Mouse (Mus musculus): ENCODE results near the gene Srebf1. TPM values are rescaled to one million over a fixed set of nuclear protein-coding genes. Genes with fewer than 3 reads are reported as not detected.
A peak's percentile ranks its signal among the peaks of the same experiment; 100 is the strongest.

The Srebf1 gene
- total RNA-seq (2021) = 10 to 100 TPM; 28.9 to 39.5 TPM

DNA sequence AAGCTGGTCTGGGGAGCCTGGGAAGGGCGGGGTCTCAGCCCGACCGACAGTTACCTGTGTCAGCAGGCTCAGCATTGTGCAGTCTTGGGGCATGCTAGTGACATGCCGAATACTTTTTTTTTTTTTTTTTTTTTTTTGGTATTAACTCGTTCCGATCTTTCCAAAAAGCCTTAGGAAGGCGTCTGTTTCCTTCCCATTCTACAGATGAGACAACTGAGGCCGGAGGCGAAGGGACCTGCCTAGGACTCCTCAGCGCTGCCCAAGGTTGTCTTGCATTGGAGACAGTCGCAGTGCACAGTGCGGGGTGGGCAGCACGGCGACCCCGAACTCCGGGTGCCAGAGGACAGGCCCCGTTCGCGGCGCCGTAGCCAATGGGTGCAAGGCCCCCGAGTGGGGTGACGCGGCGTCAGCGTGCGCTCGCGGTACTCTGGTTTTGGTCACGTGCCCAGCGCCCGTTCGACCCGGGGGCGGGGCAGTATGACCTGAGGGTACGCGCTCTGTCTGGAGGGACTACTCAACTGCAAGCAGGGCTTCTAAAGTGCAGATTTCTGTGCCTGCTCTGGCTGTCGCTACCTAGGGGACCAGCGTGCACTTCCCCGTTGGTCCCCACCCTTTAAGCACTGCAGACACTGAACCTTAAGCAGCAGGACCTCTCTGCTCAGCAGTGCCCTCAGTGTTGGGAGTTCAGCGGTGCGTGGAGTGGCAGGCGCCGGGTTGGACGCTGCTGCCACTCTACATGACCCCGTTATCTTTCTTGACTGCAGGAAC lies at the start of gene Srebf1:
Srebf1 (minus strand) TSS at position 113 of the 768 bp plus-strand sequence.
- intact Hi-C loops (cut with DNase I) = no loop called here
- DNase-seq = peak; percentile 78 to 83

DNA sequence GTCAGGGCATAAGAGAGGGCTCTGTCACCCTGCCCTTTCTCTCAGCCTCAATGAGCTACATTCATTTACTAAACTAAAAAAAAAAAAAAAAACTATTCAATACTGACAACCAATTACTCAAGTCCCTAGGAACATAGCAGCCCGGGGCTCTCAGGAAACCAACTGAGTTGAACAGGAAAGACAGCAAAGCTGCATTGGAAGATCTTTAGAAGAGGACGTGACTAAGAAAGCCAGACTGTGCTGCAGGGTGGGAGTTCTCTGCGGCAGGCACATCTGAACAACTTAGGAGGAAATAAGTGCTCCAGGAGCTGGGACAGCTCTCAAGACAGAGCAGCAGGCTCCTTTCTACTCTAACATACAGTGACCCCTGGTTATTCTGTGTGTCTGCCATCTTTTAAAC lies 46.2 kb upstream of the Srebf1 start:
- DNase-seq = no peak
- intact Hi-C loops (cut with DNase I) = no loop called here

DNA sequence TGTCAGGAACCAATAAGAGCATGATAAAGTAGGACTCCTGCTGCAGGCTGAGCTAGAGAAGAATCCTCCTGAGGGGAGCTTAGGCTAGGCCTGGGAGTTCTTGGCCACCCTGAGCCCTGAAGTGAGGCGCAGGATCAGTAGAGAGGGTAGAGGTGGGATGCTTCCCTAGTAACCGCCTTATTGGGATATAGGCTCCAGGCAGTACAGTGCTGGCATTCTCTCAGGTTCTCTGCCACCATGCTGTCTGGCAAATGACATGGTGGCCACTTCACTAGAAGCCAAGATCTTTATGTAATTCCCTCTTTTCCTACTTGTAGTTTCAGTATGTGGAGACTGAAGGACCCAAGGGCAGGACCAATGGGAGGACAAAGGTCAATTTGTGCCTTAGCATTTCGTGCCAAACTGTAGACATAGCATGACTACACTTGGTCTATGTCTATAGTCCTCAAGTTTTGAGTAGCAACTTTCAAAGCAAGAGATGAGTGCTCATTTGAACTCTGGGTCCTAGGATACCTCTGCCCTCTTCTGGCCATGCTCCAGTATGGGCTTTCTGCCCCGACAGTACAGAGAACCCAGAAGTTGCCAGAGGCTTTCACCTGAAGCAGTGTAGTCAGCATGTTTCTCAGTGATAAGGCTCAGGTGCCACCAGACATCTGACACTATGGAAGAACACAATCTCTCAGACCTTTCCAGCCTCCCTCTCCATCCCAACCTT lies 43.0 kb upstream of the Srebf1 start:
- DNase-seq = no peak
- intact Hi-C loops (cut with DNase I) = no loop called here

DNA sequence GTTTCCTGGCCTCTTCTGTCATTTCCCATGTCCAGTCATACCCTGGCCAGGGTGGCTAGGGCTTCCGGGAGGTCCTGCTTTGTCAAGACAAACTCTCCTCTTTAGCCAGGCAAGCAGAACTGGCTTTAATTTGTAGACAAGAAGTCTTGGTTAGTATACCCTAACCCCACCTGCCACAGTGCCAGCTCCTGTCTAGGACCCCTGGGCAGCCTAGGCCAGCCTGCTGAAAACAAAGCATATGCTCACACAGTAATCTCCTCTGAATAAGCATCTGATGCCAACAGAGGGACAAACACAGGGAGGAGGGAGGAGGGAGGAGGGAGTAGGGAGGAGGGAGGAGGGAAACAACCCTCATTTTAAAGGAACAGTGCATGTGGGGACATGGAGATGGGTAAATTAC lies 42.3 kb upstream of the Srebf1 start:
- DNase-seq = no peak
- intact Hi-C loops (cut with DNase I) = no loop called here

DNA sequence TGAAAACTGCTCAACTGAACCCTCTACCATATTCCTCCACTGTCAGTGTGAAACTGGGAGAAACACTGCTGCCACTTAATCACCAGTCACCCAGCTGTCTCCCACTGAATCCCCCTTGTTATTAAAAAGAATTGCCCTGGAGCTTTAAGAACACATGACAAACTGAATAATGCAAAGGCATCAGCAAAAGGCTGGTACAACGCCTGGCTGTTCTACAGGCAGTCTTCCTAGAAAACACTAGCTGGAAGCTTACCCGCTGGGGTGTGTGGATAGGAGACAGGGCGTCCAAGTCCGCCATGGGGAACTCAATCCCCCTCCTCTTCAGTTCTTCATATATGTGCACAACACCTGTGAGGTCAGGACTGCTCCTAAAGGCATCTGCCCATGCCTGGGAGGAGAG lies 40.0 kb upstream of the Srebf1 start:
- DNase-seq = no peak

DNA sequence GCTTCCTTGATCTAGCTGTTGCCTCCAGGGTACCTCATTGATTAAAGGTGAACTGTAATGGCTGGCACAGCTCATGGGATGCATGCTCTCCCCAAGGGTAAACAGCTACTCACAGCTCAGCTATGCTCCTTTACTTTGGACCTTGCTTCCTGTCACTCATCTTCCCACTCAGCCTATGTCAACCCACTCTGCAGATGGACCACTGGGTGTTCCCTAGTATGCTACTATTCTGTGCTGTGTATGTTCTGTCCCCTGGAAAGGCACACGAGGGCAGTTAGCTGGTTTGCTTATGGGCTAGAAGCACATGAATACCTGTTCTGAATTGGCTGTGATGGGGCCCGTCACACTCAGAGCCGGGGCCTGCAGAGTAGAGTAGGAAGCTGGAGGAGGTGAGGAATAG lies 38.4 kb upstream of the Srebf1 start:
- DNase-seq = no peak
- intact Hi-C loops (cut with DNase I) = no loop called here

More for the DNA sequence above, 40.0 kb upstream of the Srebf1 start:
- intact Hi-C loops (cut with DNase I) = no loop called here

DNA sequence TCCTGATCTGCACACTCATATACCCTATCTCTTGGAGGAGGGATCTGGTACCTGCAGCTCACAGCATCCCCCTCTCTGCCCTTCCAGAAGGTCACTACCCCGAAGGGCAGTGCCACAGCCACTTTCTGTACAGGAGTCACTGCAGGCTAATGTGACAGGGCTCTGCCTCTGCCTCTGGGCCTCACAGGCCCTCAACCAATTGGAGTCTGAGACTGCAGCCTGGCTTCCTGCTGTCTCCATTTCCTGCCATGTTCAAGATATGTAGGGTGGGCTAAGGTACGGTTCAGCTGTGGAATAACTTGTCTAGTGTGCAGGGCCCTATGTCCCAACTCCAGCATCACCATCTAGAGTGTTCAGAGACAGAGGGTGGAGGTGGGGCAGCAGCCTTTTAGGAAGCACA lies 35.3 kb upstream of the Srebf1 start:
- intact Hi-C loops (cut with DNase I) = no loop called here

DNA sequence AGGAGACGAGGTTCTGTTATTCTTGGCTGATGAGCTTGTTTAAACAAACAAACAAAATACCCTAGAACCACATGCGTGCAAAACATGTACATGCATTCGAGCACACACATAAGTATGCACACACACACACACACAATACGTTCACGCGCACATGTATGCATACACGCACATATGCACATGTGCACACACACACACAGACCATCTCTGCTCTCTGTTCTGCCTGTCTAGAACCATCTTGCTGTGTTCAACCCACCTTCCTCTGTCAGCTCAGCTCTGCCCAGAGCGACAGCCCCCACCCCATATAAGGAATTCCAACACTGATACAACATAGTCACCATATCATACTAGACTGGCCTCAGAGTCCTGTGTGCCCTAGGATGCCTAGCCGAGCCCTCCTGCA lies 34.3 kb upstream of the Srebf1 start:
- intact Hi-C loops (cut with DNase I) = no loop called here
- no peak for DNase-seq

More for the DNA sequence above, 35.3 kb upstream of the Srebf1 start:
- no peak for DNase-seq

DNA sequence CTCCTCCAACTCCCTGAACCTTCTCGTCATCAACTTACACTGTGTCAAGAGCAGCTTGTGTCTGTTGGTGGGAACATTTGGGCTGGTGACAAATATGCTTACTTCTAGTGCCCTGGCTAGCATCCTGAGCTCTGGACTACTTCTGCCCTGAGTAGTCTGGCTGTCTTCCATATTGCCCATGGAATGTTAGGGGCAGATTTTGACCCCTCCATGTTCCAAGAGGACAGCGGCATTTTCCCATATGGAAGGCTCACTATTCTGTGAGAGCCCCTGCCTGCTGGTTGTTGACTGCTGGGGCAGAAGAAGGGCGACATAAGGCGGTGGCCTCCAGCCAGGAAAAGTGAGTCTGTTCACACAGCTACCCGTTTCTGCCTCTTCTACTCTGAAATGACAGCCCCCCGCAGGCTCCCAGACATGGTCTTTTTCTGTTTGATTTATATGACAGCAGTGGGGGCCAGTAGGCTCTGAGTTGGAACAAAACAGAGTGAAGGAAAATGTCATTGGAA lies 33.8 kb upstream of the Srebf1 start:
- intact Hi-C loops (cut with DNase I) = no loop called here

DNA sequence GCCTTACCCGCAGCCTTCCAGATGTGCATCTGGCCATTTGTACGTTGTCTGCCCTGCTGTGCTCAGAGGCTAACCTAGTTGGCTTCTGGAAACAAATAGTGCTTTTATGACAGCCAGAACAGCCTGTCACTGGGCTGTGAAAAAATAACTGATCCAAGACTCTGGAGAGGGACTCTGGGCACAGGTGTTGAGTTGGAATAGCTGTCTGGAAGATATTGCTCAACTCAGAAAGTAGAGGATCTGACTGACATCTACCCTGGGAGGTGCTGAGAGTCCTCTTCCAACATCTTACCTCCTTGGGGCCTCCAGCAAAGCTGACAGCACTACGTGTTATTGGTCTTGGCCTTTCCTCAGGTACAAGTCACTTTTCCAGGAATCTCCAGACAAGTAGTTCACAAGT lies 33.3 kb upstream of the Srebf1 start:
- no peak for DNase-seq
- intact Hi-C loops (cut with DNase I) = no loop called here

More for the DNA sequence above, 33.8 kb upstream of the Srebf1 start:
- DNase-seq = peak; percentile 35 to 42

DNA sequence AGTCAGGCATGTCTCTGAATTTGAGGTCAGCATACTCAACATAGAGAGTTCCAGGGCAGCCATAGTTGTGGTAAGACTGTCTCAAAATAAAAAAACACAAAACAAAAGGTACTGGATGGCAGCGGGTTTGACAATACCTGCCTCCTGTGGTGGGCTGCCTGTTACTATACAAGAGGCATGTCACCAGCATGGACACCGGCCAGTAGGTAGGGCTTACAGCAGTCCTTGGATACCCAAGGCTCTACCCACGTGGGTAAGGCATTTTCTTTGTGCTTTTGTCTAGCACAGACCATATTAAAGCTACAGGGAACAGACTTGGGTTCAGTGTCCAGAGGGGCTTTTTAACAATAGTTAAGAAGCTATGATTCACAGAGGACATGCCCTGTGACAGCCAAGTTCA lies 32.8 kb upstream of the Srebf1 start:
- intact Hi-C loops (cut with DNase I) = no loop called here
- no peak for DNase-seq

DNA sequence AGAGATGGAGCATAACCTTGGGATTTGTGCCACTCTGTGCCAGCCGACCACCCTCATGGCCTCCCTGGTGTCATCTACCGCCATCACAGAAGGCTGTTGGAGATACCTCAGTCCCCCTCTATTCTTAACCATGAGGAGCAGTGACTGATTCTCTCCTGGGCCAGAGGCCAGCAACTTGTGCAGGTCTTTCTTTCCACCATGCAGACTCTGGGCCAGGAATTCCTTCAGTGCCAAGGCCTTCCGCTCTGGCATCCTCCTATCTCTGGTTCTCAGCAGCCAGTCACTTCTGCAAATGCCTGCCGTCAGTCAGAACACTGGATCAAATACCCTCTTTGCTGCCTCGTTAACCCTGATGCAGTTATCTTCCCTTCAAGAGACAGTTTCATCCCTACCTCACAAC lies 31.9 kb upstream of the Srebf1 start:
- no peak for DNase-seq
- intact Hi-C loops (cut with DNase I) = loop anchor here (5.0 kb wide), 2 partner anchors 83 to 98 kb away; partner anchors contain the start of genes Drc3 and Tom1l2

DNA sequence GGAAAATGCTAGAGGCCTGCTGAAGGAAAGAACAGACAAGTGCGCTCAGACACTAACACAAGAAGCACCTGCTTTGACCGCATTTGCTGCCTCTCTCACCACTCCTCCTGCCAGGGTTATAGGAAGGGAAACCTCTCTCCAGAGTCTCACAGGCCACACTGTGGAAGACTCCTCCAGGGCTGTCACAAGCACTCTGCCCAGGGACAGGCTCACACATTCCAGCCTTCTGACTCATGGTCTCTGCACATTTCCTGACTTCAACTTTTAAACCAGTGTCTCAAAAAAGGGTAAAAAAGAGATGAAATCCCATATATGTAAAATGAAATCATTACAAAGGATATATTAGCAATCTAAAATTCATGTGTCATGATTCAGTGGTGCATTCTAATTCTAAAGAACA lies 31.2 kb upstream of the Srebf1 start:
- DNase-seq = no peak
- intact Hi-C loops (cut with DNase I) = loop anchor here (5.0 kb wide), 2 partner anchors 84 to 99 kb away; partner anchors contain the start of genes Drc3 and Tom1l2

DNA sequence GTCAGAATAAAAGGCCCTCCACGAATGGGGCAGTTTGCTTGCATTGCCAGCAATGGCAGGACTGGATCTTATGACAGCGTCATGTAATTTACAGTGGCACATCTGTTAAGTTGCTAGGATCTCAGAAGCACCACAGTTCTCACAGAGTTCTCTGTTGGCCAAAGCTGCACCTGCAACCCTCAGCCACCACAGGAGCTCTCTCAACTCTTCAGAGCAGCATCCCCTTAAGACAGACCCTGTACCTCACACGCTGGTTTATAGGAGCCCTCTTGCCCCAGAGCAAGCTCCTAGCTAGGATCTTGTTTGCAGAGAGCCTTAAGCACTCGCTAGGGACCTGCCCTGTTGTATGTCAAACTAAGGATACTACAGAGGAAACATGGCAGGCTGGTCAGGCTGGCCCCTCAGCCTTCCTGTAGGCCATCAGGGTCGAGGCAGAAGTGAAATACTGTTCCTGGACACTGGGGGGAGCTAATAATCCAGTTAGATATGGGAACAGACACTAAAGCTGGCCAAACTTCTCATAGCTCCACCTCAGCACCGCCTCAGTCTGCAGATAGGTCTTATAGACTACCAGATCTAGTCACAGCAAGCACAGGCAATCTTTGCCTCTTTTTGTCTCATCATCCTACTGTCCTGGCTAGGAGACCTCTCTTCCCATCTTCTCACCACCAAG lies 28.7 kb upstream of the Srebf1 start:
- intact Hi-C loops (cut with DNase I) = loop anchor here (1.0 to 5.0 kb wide), 4 partner anchors 42 to 161 kb away; partner anchors contain the start of genes Drc3 and Tom1l2
- DNase-seq = peak; percentile 41 to 51

DNA sequence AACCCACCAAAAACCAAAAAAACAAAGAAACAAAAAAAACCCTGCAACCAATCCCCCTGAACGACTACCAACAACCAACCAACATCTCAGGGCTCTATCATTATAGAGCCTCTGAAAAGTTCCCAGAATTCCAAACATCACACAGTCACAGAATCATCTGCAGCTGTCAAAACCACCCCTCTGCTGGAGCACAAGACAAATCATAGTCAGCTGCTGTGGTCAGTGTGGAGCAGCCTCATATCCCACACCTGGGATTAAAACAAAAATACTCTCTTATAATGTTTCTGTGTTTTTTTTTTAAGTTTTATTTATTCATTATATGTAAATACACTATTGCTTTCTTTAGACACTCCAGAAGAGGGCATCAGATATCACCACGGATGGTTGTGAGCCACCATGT lies 27.5 kb upstream of the Srebf1 start:
- intact Hi-C loops (cut with DNase I) = loop anchor here (2.0 to 5.0 kb wide), 3 partner anchors 43 to 102 kb away; partner anchors contain the start of genes Drc3 and Tom1l2
- no peak for DNase-seq

DNA sequence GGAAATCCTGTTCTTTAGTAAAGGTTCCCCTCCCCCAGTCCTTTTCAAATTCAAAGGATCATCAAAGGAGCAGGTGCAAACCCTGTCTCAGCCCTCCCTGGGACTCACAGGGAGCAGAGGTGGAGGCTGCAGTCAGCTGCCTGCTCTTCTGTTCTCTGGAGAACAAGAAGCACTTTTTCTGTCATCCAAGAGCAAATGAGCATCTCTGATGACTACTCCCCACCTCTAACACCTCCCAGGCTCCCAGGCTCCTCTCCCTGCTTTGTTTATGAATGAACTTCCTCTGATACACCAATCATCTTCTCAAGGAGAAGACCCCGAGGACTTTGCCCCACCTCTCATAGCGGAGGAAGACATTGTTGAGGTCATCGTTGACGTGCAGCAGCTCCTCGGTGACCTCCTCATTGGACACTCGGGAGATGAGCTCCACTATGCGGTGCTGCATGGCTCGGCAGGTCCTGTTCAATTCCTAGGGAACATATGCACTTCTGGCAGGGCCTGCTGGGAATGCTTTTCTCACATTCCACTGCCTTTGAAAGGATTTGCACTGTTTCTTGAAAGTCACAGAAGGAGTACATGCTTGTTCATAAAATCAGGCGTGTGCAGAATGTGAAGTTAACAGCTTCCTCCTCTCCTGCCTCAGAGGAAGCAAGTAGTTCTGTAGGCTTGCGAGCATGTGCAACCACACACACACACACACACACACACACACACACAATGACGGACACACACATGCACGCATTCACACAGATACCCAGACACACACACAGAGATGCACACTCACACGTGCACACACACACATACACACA lies 26.4 kb upstream of the Srebf1 start:
- intact Hi-C loops (cut with DNase I) = no loop called here
- no peak for DNase-seq

DNA sequence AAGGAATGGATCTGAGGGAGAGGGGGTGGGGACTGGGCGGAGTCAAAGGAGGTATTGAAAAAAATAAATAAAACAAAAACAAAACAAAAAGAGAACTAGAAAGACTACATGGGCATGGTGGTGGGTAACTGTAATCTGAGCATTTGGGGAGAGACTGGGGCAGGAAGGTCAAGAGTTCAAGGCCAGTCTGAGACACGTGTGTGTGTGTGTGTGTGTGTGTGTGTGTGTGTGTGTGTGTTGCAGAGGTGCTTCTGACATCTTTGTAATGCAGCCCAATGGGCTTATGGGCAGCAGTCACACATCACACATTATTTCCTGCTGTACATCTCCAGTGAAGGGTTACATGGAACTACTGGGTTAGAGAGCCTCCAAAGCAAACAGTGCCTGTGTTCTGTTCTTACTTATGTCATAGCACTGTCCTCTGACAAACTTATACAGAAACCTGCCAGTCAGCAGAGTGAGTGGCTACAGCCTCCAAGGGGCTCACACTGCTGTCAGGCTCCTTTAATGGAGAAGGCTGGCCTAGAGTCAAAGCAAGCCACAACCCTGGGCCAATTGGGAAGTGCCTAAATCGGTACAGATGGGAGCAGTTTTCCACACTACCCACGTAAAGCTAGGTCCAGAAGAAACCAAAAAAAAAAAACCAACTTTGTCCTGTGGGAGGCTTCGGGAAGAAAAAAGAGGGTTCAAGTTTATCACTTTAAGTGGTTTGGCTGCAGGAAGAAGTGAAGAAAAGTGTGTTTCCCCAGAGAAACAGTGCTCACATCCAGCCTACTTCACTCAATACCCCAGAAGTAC lies 25.6 kb upstream of the Srebf1 start:
- intact Hi-C loops (cut with DNase I) = no loop called here

DNA sequence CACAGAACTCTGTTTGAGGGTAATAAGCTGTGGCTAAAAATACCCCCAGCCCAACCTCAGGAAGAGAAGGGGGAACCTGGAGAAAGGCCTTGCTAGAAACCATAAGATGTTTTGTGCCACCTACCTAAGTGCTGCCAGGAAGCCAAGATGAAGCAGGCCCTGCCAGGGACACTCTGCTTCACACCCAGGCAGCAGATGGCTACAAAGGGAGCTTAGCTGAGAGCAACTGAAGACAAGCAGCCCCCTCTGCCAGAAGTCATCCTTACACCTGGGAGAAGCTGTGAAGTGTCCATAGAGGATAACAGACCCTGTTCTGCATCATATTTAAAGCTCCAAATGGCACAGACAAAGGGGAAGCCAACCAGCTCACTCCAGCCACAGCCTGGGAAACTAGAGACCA lies 23.7 kb upstream of the Srebf1 start:
- intact Hi-C loops (cut with DNase I) = no loop called here
- DNase-seq = no peak

More for the DNA sequence above, 25.6 kb upstream of the Srebf1 start:
- no peak for DNase-seq

DNA sequence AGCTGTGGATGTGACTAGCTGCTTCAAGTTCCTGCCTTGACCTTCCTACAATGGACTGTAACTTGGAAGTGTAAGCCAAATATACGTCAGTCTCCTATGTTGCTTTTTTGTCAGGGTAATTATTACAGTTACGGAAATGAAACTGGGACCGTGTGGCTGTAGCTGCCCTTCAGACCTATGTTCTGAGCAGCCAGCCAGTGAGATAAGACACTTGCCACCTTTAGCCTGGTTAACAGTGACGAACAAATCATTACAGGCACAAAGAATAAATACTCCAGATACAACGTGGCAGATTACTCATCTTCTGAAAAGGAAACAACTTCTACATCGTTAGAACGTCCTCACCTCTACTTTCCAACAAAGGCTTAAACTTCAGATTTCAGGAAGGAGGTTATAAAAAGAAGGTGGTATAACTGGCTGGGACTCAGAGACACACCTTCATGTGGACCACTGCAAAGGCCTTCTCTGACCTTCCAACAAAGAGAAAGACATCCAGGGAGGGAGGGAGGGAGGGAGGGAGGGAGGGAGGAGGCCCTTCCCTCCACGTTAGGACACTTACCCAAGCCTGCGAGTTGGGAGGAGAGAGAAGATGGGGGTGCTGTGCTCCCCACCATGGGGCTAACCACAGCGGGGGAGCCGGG lies 22.2 kb upstream of the Srebf1 start:
- intact Hi-C loops (cut with DNase I) = no loop called here
- no peak for DNase-seq
